Mouse (Mus musculus): ENCODE data around the gene Ugt1a6a. TPM values are rescaled to one million over a fixed set of nuclear protein-coding genes. Genes with fewer than 3 reads are reported as not detected.

Ugt1a6a gene
- total RNA-seq, 2 experiments from 2014 or later: 4.0 to 4.1 TPM

DNA sequence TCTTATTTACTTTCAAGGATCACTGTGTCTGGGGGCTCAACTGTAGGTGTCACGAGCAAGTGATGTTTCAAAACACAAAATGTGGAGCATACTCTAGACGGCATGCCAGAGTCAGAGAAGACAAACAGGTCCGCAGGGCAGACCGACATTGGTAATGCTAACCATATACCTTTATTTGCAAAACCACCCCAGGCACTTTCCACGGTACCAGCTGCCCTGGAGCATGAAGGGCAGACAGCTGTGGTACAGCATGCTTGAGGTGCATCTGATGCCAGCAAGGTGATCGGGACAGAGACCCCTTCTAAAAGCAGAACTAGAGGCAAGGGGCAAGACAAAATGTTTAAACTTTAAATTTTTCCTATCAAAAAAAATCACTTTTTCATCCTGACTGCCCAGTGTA lies 128.4 kb downstream of the Ugt1a6a start:
- intact Hi-C loops (cut with DNase I): no loop called here
- no peak for DNase-seq

DNA sequence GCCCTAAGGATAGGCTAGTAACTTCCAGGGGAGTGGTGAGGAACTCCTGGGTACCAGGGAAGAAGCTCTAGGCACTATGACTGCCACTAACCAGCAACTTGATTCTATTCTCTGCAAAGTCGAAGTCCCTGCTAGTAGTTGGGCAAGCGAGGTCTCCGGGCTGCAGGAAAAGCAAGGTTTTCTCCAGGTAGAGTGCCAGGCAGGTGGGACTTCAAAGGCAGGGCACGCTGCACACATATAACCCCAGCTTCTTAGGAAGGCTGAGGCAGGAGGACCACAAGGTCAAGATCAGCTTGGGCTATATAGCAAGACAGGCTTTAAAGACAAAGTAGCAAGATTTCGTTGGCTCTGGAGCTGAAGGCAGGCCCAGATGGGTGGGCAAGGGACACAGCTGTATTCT lies 129.2 kb downstream of the Ugt1a6a start:
- intact Hi-C loops (cut with DNase I): no loop called here
- no peak for DNase-seq

DNA sequence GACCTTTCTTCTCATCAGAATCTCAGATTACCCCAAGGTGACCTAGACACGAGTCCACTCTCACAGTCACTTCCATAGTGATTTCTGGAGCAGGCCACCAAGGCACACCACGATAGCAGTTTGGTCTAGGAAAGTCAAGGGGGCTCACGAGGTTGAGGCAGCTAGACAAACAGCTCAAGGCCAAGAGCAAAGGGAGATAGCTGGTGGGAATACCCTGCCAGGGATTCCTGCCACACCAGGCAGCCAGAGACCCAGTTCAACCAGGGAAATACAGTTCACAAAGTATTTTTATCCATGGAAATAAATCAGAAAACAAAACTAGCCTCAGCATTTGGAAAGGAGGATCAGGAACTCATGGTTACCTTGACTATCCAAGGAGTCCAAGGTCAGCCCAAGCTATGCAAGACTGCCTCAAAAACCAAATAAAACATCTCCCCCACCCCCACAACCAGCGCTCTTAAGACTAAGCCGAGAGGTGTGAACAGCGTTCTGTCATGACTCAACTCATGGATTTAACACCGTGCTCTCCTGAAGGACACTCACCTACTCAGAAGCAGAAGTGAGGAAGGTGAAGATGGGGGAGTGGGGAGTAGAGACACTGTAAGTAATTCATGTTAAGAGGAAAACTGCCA lies 129.7 kb downstream of the Ugt1a6a start:
- DNase-seq: no peak
- intact Hi-C loops (cut with DNase I): no loop called here

- no peak for DNase-seq
- intact Hi-C loops (cut with DNase I): no loop called here
These were observed 130.2 kb downstream of the Ugt1a6a start for GRCm38 (mm10) chr1:88264869-88265240.

DNA sequence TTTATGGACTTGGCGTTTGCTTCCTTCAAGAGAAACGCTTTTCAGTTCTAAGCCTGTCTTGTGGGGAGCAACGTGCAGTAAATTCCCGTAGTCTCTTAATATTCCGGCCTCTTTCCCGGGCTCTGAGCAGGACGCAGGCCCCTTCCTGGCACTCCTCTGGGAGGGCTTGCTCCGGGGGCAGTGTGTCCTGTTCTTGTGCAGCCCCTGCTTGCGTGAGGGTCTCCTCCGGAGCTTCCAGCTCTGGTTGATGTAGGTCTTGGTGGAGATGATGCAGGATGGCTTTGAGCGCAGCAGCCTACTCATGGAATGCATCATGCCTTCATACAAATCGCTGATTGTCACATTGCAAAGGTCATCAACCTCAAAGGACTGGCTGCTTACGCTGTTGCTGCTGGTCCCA lies 131.5 kb downstream of the Ugt1a6a start:
- intact Hi-C loops (cut with DNase I): no loop called here
- no peak for DNase-seq

- intact Hi-C loops (cut with DNase I): no loop called here
- no peak for DNase-seq
These were observed 132.9 kb downstream of the Ugt1a6a start for GRCm38 (mm10) chr1:88267489-88267888.

DNA sequence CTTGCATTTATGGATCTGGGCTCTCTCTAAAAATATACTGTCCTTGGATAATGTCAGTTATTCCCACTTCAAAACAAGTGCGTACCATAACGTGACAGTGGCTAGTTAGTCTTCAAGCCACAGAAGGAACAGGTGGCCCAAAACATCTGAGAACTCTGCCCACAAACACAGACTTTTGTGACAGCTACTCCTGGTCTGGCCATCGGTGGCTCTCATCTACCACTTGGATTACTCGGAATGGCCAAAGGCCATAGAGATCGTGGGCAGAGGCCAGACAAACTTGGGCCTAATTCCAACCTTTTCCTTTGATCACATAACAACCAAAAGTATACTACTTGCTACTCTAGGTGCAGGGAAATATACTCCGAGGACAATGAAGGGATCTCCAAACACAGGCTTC lies 133.5 kb downstream of the Ugt1a6a start:
- DNase-seq: no peak
- intact Hi-C loops (cut with DNase I): no loop called here

Other genes with a start within 250 kb of the Ugt1a6a start
- gene Usp40, start 126.3 kb upstream of the Ugt1a6a start, total RNA-seq (2021): 10 to 100 TPM; 13.2 to 16.5 TPM
- gene Ugt1a10, start 79.4 kb upstream of the Ugt1a6a start, total RNA-seq (2021): not detected
- not detected for gene Ugt1a9, start 64.0 kb upstream of the Ugt1a6a start, total RNA-seq (2021)
- not detected for gene Ugt1a8, start 47.0 kb upstream of the Ugt1a6a start, total RNA-seq (2021)
- 1 to 10 TPM; 1.2 to 2.6 TPM for gene Ugt1a7c, start 39.7 kb upstream of the Ugt1a6a start, total RNA-seq (2021)
- 1 to 10 TPM; 1.1 to 1.4 TPM for gene Ugt1a6b, start 31.6 kb upstream of the Ugt1a6a start, total RNA-seq (2021)
- gene Ugt1a5, start 31.2 kb downstream of the Ugt1a6a start, total RNA-seq (2021): under 1 TPM; 0.24 to 0.42 TPM
- under 1 TPM in 1 of 2 experiments, not detected in 1; 0.14 TPM for gene Ugt1a2, start 65.8 kb downstream of the Ugt1a6a start, total RNA-seq (2021)
- gene Dnajb3, start 71.0 kb downstream of the Ugt1a6a start, total RNA-seq (2021): under 1 TPM in 1 of 2 experiments, not detected in 1; 0.33 TPM
- gene Ugt1a1, start 77.2 kb downstream of the Ugt1a6a start, total RNA-seq (2021): not detected
- gene Mroh2a, start 92.2 kb downstream of the Ugt1a6a start, total RNA-seq (2021): not detected
- 10 to 100 TPM; 12.2 to 13.3 TPM for gene Hjurp, start 142.8 kb downstream of the Ugt1a6a start, total RNA-seq (2021)
- gene Trpm8, start 142.9 kb downstream of the Ugt1a6a start, total RNA-seq (2021): not detected